Mouse (Mus musculus): ENCODE data around the gene Tnks1bp1. TPM values are rescaled to one million over a fixed set of nuclear protein-coding genes. Genes with fewer than 3 reads are reported as not detected.

Gene Tnks1bp1
- polyA plus RNA-seq, 1 experiment from 2014 or later: 43.9 TPM

- Histone ChIP-seq H3K9me3 (no peaks in the 10 kb centered on the region), H3K4me2 (replicated peaks) (no peak overlapping the region), H3K27me3 (no peaks in the 10 kb centered on the region), H3K27ac (no peak overlapping the region), H3K36me3 (peaks cover 77% of the 10 kb centered on the region), H3K9ac (no peak overlapping the region), H3K4me3 (no peak overlapping the region), H3K4me1 (peaks cover 25% of the 10 kb centered on the region; the same call in 1 of the 2 replicates)
- WGBS: 70% methylated on average over 10 of the region's 10 CpGs
- ATAC-seq (ENCODE audit: low FRiP score, low read depth): no peak
Measured at GRCm38 (mm10) chr2:85067903-85068625, 20.2 kb downstream of the Tnks1bp1 start.

- Histone ChIP-seq H3K4me1 (peaks cover 25% of the 10 kb centered on the region; the same call in 1 of the 2 replicates), H3K9me3 (no peaks in the 10 kb centered on the region), H3K27me3 (no peaks in the 10 kb centered on the region), H3K4me2 (replicated peaks) (no peak overlapping the region), H3K4me3 (no peak overlapping the region), H3K9ac (no peak overlapping the region), H3K27ac (no peak overlapping the region), H3K36me3 (peaks cover 77% of the 10 kb centered on the region)
- ATAC-seq (ENCODE audit: low FRiP score, low read depth): no peak
- WGBS: 75% methylated on average over 2 of the region's 2 CpGs
Measured at GRCm38 (mm10) chr2:85068626-85069025, 20.8 kb downstream of the Tnks1bp1 start.

- 71% methylated on average over 15 of the region's 15 CpGs for WGBS
- no peak overlapping the region for H3K4me3 ChIP-seq
- no peak; the same call in 1 of the 2 replicates for ATAC-seq (ENCODE audit: low FRiP score, low read depth)
- H3K27ac ChIP-seq: peak overlapping the region; percentile 69
- H3K9me3 ChIP-seq: no peaks in the 10 kb centered on the region
- peaks cover 22% of the 10 kb centered on the region; the same call in 1 of the 2 replicates for H3K4me1 ChIP-seq
- H3K27me3 ChIP-seq: no peaks in the 10 kb centered on the region
- 0 out of 2 replicates have a peak overlapping the region, but pooled peaks have one; percentile 1 for H3K9ac ChIP-seq
- peaks cover 77% of the 10 kb centered on the region for H3K36me3 ChIP-seq
- no peak overlapping the region for H3K4me2 ChIP-seq (replicated peaks)
Measured at GRCm38 (mm10) chr2:85070086-85070485, 22.3 kb downstream of the Tnks1bp1 start.

- Histone ChIP-seq H3K4me2 (replicated peaks) (no peak overlapping the region), H3K9me3 (no peaks in the 10 kb centered on the region), H3K4me1 (peaks cover 16% of the 10 kb centered on the region; the same call in 1 of the 2 replicates), H3K4me3 (no peak overlapping the region), H3K27me3 (no peaks in the 10 kb centered on the region), H3K9ac (no peak overlapping the region), H3K27ac (no peak overlapping the region), H3K36me3 (peaks cover 58% of the 10 kb centered on the region)
- ATAC-seq (ENCODE audit: low FRiP score, low read depth): no peak
- 82% methylated on average over 5 of the region's 5 CpGs for WGBS
Measured at GRCm38 (mm10) chr2:85071921-85072320, 24.1 kb downstream of the Tnks1bp1 start.

- Histone ChIP-seq H3K36me3 (peaks cover 64% of the 10 kb centered on the region), H3K4me3 (no peak overlapping the region), H3K27ac (no peak overlapping the region), H3K4me2 (replicated peaks) (no peak overlapping the region), H3K4me1 (0 out of 2 replicates have a peak, but pooled peaks cover 11% of the 10 kb centered on the region), H3K9ac (no peak overlapping the region), H3K27me3 (no peaks in the 10 kb centered on the region), H3K9me3 (no peaks in the 10 kb centered on the region)
- WGBS: 86% methylated on average over 5 of the region's 5 CpGs
- no peak for ATAC-seq (ENCODE audit: low FRiP score, low read depth)
Measured at GRCm38 (mm10) chr2:85073751-85074150, 25.9 kb downstream of the Tnks1bp1 start.

GRCm38 (mm10) chr2:85088716-85089646 is 41.2 kb downstream of the Tnks1bp1 start:
- 58% methylated on average over 11 of the region's 11 CpGs for WGBS
- Histone ChIP-seq H3K27ac (no peak overlapping the region), H3K9ac (no peak overlapping the region), H3K36me3 (peaks cover 3% of the 10 kb centered on the region; the same call in 1 of the 2 replicates), H3K4me3 (no peak overlapping the region), H3K4me2 (replicated peaks) (no peak overlapping the region), H3K9me3 (no peaks in the 10 kb centered on the region), H3K27me3 (no peaks in the 10 kb centered on the region), H3K4me1 (peaks cover 6% of the 10 kb centered on the region)
- peak; percentile 71 for ATAC-seq (ENCODE audit: low FRiP score, low read depth)

GRCm38 (mm10) chr2:85091325-85091724 is 43.5 kb downstream of the Tnks1bp1 start:
- no peak overlapping the region for H3K27ac ChIP-seq
- H3K27me3 ChIP-seq: no peaks in the 10 kb centered on the region
- no peaks in the 10 kb centered on the region for H3K9me3 ChIP-seq
- no peaks in the 10 kb centered on the region for H3K36me3 ChIP-seq
- WGBS: 91% methylated on average over 4 of the region's 4 CpGs
- H3K4me1 ChIP-seq: peaks cover 6% of the 10 kb centered on the region
- H3K4me2 ChIP-seq (replicated peaks): no peak overlapping the region
- no peak for ATAC-seq (ENCODE audit: low FRiP score, low read depth)
- H3K9ac ChIP-seq: no peak overlapping the region
- H3K4me3 ChIP-seq: no peak overlapping the region

- Histone ChIP-seq H3K4me2 (replicated peaks) (no peak overlapping the region), H3K36me3 (no peaks in the 10 kb centered on the region), H3K4me1 (peaks cover 6% of the 10 kb centered on the region), H3K9me3 (no peaks in the 10 kb centered on the region), H3K9ac (no peak overlapping the region), H3K27ac (no peak overlapping the region), H3K27me3 (no peaks in the 10 kb centered on the region), H3K4me3 (no peak overlapping the region)
- WGBS: 93% methylated on average over 1 of the region's 1 CpGs
- ATAC-seq (ENCODE audit: low FRiP score, low read depth): no peak
Measured at GRCm38 (mm10) chr2:85093376-85093775, 45.6 kb downstream of the Tnks1bp1 start.

- no peak overlapping the region for H3K9ac ChIP-seq
- H3K4me3 ChIP-seq: no peak overlapping the region
- H3K27ac ChIP-seq: no peak overlapping the region
- peaks cover 1% of the 10 kb centered on the region; the same call in 1 of the 2 replicates for H3K9me3 ChIP-seq
- H3K4me1 ChIP-seq: no peaks in the 10 kb centered on the region
- H3K27me3 ChIP-seq: no peaks in the 10 kb centered on the region
- H3K36me3 ChIP-seq: no peaks in the 10 kb centered on the region
- ATAC-seq (ENCODE audit: low FRiP score, low read depth): no peak
- WGBS: 66% methylated on average over 5 of the region's 5 CpGs
- no peak overlapping the region for H3K4me2 ChIP-seq (replicated peaks)
Measured at GRCm38 (mm10) chr2:85095906-85096305, 48.1 kb downstream of the Tnks1bp1 start.

GRCm38 (mm10) chr2:85098014-85098413 is 50.2 kb downstream of the Tnks1bp1 start:
- ATAC-seq (ENCODE audit: low FRiP score, low read depth): no peak
- H3K4me3 ChIP-seq: no peak overlapping the region
- H3K27ac ChIP-seq: no peak overlapping the region
- no peak overlapping the region for H3K9ac ChIP-seq
- no peaks in the 10 kb centered on the region for H3K27me3 ChIP-seq
- 75% methylated on average over 2 of the region's 2 CpGs for WGBS
- H3K4me2 ChIP-seq (replicated peaks): no peak overlapping the region
- H3K36me3 ChIP-seq: no peaks in the 10 kb centered on the region
- peaks cover 4% of the 10 kb centered on the region; the same call in 1 of the 2 replicates for H3K9me3 ChIP-seq
- no peaks in the 10 kb centered on the region for H3K4me1 ChIP-seq

GRCm38 (mm10) chr2:85098824-85099511 is 51.1 kb downstream of the Tnks1bp1 start:
- 65% methylated on average over 7 of the region's 7 CpGs for WGBS
- Histone ChIP-seq H3K27me3 (no peaks in the 10 kb centered on the region), H3K4me3 (no peak overlapping the region), H3K4me2 (replicated peaks) (no peak overlapping the region), H3K36me3 (no peaks in the 10 kb centered on the region), H3K9me3 (peaks cover 4% of the 10 kb centered on the region; the same call in 1 of the 2 replicates), H3K9ac (no peak overlapping the region), H3K27ac (no peak overlapping the region), H3K4me1 (no peaks in the 10 kb centered on the region)
- no peak for ATAC-seq (ENCODE audit: low FRiP score, low read depth)
